Mouse (Mus musculus): Measurements from ENCODE around the gene Sptbn2.

Gene Sptbn2

GRCm38 (mm10) chr19:4760544-4760943 lies 49.6 kb downstream of the Sptbn2 start:
- in situ Hi-C loops (cut with MboI; ENCODE audit: unreplicated experiment in 2 of 2), result loop anchor here in 1 of 2 experiments (5.0 kb wide), 1 partner anchor 47 kb away; no protein-coding TSS in a partner anchor

DNA sequence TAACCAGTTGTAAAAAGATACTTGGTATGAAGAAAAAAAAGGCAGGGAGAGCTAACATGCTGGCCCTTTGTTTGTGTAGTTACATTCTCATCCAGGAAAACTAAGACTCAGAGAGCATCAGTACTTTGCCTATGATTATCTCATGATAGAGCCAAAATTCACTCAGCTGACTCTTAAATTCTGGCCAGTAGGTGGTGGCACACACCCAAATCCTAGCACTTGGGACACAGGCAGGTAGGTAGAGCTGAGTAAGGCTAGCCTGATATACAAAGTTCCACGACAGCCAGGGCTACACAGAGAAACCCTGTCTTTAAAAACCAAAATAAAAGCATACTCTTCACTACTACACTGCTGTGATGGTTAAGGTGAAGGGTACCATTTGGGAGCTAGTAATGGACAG lies 51.9 kb downstream of the Sptbn2 start:
- in situ Hi-C loops (cut with MboI; ENCODE audit: unreplicated experiment in 2 of 2), result loop anchor here in 1 of 2 experiments (5.0 kb wide), 1 partner anchor 44 kb away; no protein-coding TSS in a partner anchor

DNA sequence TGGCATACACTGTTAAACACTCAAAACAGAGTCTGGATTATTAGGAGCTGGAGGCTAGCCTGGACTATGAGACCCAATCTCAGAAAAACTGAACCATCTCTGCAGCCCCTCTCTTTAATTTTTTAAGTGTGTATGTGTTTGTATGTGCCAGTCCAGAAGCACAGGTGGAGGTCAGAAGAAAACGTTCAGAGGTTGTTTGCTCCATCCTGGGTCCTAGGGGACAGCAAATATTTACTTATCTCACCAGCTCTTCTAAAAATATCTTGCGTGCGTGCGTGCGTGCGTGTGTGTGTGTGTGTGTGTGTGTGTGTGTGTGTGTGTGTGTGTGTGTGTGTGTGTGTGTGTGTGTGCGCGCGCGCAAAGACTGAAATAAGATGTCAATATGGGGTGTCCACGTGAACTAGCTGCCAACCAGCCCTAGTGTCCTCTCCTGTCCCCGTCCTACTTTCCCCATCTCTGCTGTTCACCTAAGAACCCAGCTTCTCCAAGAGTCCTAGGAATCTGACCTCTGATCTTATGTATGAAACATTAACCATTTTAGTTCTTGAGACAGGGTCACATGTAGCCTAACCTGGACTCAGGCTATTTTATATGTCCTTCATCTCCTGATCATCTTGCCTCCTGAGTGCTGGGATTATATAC lies 56.7 kb downstream of the Sptbn2 start:
- in situ Hi-C loops (cut with MboI; ENCODE audit: unreplicated experiment in 2 of 2), result no loop called here

GRCm38 (mm10) chr19:4772785-4773184 lies 61.8 kb downstream of the Sptbn2 start:
- in situ Hi-C loops (cut with MboI; ENCODE audit: unreplicated experiment in 2 of 2), result no loop called here

GRCm38 (mm10) chr19:4782891-4783290 lies 71.9 kb downstream of the Sptbn2 start:
- in situ Hi-C loops (cut with MboI; ENCODE audit: unreplicated experiment in 2 of 2), result no loop called here

DNA sequence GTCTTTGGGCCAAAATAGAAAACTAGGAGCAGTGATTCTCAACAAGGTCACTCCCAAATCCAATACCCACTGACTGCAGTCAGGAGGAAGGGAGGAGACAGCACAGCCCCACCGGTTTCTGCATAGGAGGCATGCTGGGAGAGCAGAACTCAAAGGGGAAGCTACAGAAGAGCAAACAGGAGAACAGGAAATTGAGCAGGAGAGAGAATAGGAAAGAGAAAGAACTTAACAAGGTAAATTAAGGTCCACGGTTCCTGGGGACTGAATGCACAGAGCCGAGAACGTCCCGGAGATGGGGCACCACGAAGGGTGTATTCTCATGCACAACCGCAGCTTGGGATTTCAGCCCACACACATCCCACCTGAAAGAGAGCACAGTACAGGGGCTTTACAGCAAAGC lies 74.2 kb downstream of the Sptbn2 start:
- in situ Hi-C loops (cut with MboI; ENCODE audit: unreplicated experiment in 2 of 2), result no loop called here

GRCm38 (mm10) chr19:4786313-4786712 lies 75.3 kb downstream of the Sptbn2 start:
- in situ Hi-C loops (cut with MboI; ENCODE audit: unreplicated experiment in 2 of 2), result no loop called here

DNA sequence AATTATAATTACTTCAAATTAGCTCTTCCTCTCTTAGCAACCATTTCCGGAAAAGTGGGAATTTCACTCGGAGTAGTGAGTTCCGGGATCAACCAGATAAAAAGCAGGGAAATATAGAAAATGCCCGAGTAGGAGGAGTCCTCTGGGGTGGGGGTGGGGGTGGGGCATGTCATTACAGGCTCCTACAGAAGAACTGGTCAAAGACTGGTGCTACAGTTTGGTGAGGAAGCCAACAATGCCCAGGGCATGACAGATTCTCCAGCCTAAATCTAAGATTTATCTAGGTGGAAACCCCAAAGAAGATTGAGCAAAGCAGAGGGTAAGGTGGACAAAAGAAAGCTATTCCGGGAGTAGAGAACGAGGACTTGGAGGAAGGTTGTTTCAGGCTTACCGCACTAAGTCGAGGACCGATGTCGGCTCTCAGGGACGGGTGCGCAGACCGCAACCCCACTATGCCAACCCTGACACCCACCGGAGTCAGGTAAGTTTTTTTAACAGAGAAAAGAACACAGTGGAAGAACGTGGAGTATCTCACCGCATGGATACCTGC lies 82.4 kb downstream of the Sptbn2 start:
- in situ Hi-C loops (cut with MboI; ENCODE audit: unreplicated experiment in 2 of 2), result no loop called here

GRCm38 (mm10) chr19:4793831-4794422 lies 83.0 kb downstream of the Sptbn2 start, which contains the start of gene Rbm4:
Rbm4 (minus strand) TSS chr19:4793901.
- in situ Hi-C loops (cut with MboI; ENCODE audit: unreplicated experiment in 2 of 2), result no loop called here

GRCm38 (mm10) chr19:4795929-4796328 lies 85.0 kb downstream of the Sptbn2 start:
- in situ Hi-C loops (cut with MboI; ENCODE audit: unreplicated experiment in 2 of 2), result no loop called here

GRCm38 (mm10) chr19:4797846-4798245 lies 86.9 kb downstream of the Sptbn2 start:
- in situ Hi-C loops (cut with MboI; ENCODE audit: unreplicated experiment in 2 of 2), result no loop called here

DNA sequence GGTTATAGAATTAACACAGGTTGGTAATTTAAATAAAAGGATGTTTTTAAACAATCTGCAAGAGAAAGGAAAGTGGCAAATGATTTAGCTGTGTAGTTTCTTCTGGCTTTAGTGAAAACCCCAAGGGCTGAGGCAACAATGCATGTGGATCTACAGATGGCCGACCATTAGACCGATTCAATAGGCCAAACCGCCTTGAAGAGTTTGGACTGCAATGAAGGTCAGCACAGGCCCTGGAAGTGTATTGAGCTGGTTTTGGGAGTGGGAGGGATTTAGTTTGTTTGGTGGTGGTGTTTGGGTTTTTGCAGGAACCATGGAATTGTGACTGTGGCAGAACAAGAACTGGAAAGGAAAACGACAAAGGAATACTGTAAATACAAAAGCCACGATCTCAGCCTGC lies 88.1 kb downstream of the Sptbn2 start:
- in situ Hi-C loops (cut with MboI; ENCODE audit: unreplicated experiment in 2 of 2), result no loop called here
